Mouse (Mus musculus): ENCODE results near the gene Dmrt1. TPM values are rescaled to one million over a fixed set of nuclear protein-coding genes. Genes with fewer than 3 reads are reported as not detected.

Dmrt1 gene
- polyA plus RNA-seq, 1 experiment from 2014 or later: not detected

DNA sequence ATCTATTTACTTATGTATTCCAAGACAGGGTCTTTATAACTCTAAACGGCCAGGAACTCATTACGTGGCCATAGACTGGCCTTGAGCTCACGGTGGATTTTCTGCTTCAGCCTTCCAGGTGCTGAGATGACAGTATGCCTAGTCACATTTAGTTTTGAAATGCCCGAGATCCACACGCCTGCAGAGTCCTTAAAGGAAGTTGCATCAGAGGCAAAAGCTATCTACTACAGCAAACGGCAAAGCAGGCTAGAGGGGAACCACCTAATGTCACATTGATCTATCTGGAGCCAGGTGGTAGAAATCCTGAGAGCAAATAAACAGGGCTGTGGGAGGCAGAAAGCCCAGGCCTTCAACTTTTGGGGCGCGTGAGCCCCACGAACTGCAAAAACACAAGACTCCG, 540 bp upstream of the Dmrt1 start:
- no peak for ATAC-seq (ENCODE audit: insufficient number of reproducible peaks, low FRiP score)
- peaks cover 70% of the 10 kb centered on the region for H3K27me3 ChIP-seq (replicated peaks)
- H3K27ac ChIP-seq (ENCODE audit: poor library complexity, severe bottlenecking): no peak overlapping the region
- H3K9me3 ChIP-seq (replicated peaks): 0 out of 2 replicates have a peak, but pooled peaks cover 6% of the 10 kb centered on the region
- peaks cover 19% of the 10 kb centered on the region for H3K4me1 ChIP-seq (replicated peaks)
- no peaks in the 10 kb centered on the region for H3K36me3 ChIP-seq
- WGBS: 28% methylated on average over 10 of the region's 10 CpGs
- H3K4me2 ChIP-seq: no peak overlapping the region
- H3K4me3 ChIP-seq: 0 out of 2 replicates have a peak overlapping the region, but pooled peaks have one; percentile 41
- H3K9ac ChIP-seq: no peak overlapping the region

DNA sequence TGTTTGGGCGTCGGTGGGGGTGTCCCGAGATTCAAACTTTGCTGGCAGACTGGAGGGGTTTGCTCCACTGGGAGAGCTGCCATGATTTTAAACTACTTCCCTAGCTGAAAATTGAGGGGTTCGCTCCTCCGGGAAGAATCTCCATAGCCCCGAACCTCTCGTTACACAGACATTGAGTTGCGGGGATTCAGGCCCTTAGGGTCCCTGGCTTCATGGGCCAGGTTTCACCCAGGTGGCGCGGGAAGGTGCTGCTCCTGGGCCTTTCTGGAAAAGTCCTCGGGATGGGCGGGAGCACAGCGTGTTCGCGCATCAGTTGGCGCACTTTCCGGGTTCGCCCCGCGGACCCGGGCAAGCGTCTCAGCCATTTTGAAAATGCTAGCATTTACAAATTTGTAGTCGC, 1.2 kb downstream of the Dmrt1 start:
- Histone ChIP-seq H3K27me3 (replicated peaks) (peaks cover 82% of the 10 kb centered on the region), H3K4me2 (peak overlapping the region; percentile 73), H3K36me3 (no peaks in the 10 kb centered on the region), H3K4me1 (replicated peaks) (peaks cover 19% of the 10 kb centered on the region), H3K9me3 (replicated peaks) (0 out of 2 replicates have a peak, but pooled peaks cover 6% of the 10 kb centered on the region), H3K4me3 (peak overlapping the region; percentile 41), H3K9ac (no peak overlapping the region), H3K27ac (ENCODE audit: poor library complexity, severe bottlenecking) (no peak overlapping the region)
- ATAC-seq (ENCODE audit: insufficient number of reproducible peaks, low FRiP score): no peak
- WGBS: 3% methylated on average over 23 of the region's 23 CpGs

DNA sequence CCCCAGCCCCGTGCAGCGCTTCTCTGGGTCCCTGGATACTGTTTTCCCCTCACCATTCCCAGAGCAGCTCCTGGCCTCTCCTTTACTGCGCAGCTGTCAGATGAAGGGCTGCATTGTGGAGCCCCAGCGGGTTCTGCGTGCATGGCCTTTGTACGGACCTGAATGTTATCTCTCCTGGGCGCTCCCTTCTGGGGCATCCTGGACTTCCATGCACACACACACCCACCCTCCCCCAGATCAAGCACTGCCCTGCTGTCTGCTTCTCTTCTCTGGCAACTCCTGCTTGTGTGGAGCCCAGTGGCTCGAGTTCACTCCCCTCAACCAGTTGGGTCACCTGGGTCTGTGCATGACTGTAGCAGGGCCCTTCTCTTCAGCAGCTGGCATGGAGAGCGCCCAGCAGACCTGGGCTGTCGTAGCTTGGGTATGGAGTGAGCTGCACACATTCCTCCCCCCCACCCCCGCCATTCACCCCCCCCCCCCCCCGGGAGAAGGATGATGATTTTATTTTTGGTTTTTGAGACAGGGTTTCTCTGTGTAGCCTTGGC, 9.6 kb downstream of the Dmrt1 start:
- 29% methylated on average over 12 of the region's 12 CpGs for WGBS
- Histone ChIP-seq H3K9me3 (replicated peaks) (no peaks in the 10 kb centered on the region), H3K4me1 (replicated peaks) (peaks cover 7% of the 10 kb centered on the region), H3K27ac (ENCODE audit: poor library complexity, severe bottlenecking) (no peak overlapping the region; the same call in 1 of the 2 replicates), H3K27me3 (replicated peaks) (peaks cover 38% of the 10 kb centered on the region), H3K4me2 (no peak overlapping the region; the same call in 1 of the 2 replicates), H3K4me3 (no peak overlapping the region), H3K36me3 (no peaks in the 10 kb centered on the region), H3K9ac (no peak overlapping the region; the same call in 1 of the 2 replicates)
- ATAC-seq (ENCODE audit: insufficient number of reproducible peaks, low FRiP score): no peak

DNA sequence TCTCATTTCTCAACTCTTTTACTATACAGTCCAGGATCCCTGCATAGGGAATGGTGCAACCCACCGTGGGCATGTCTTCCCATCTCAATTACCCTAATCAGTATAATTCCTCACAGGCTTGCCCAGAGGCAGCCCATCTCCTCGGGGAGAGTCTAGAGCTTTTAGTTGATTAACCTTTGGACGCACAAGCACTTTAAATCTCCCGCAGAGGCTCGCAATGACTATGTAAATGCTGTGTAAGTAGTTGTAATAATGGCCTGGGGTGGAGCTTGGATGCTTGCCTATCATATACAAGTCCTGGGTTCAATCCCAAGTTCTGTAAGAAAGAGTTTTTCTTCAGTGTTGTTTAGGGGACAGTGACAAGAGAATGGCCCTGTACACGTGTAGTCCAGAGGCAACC, 18.7 kb downstream of the Dmrt1 start:
- H3K36me3 ChIP-seq: no peaks in the 10 kb centered on the region
- no peak overlapping the region for H3K4me2 ChIP-seq
- no peaks in the 10 kb centered on the region for H3K27me3 ChIP-seq (replicated peaks)
- no peak overlapping the region for H3K4me3 ChIP-seq
- no peak overlapping the region for H3K9ac ChIP-seq
- no peaks in the 10 kb centered on the region for H3K4me1 ChIP-seq (replicated peaks)
- H3K27ac ChIP-seq (ENCODE audit: poor library complexity, severe bottlenecking): no peak overlapping the region
- H3K9me3 ChIP-seq (replicated peaks): no peaks in the 10 kb centered on the region
- WGBS: 76% methylated on average over 6 of the region's 6 CpGs
- ATAC-seq (ENCODE audit: insufficient number of reproducible peaks, low FRiP score): no peak

DNA sequence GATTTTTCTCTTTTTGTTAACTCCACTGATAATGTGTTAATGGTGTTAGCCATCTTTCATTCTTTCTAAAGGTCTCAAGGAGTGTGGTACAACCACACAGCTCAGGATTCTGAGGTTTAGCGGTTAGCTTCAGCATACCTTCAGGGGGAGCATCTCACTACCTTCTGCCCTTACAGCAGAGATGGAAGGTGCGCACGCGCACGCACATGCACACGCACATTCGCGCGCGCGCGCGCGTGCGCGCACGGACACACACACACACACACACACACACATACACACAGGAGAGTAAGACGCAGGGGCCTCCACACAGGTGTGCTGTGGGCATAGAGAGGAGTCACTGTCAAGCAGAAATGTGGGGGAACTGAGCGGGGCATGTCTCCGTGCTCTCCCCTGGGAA, 20.3 kb downstream of the Dmrt1 start:
- H3K27me3 ChIP-seq (replicated peaks): no peaks in the 10 kb centered on the region
- H3K27ac ChIP-seq (ENCODE audit: poor library complexity, severe bottlenecking): no peak overlapping the region
- WGBS: 94% methylated on average over 20 of the region's 20 CpGs
- H3K4me2 ChIP-seq: no peak overlapping the region
- H3K9me3 ChIP-seq (replicated peaks): no peaks in the 10 kb centered on the region
- H3K36me3 ChIP-seq: no peaks in the 10 kb centered on the region
- ATAC-seq (ENCODE audit: insufficient number of reproducible peaks, low FRiP score): no peak
- no peak overlapping the region for H3K4me3 ChIP-seq
- H3K9ac ChIP-seq: no peak overlapping the region
- H3K4me1 ChIP-seq (replicated peaks): no peaks in the 10 kb centered on the region

DNA sequence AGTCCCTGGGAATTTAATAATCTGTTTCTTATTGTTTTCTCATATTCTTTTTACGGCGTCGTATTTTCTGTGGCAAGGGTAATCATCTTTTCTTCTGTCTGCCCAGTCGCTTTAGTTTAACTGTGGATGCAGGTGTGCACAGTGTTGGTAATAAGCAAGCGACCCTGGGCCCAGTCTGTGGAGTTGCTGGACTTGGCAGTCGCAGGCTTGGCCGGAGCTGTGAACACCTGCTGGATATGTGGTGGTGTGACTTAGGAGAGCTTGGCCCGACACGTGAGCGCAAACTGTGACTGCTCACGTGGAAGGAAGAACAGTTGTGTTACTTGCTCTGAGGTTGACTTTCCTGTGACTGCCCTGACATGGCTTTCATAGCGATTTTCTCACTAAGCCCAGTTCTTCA, 24.3 kb downstream of the Dmrt1 start:
- Histone ChIP-seq H3K9me3 (replicated peaks) (peaks cover 13% of the 10 kb centered on the region), H3K9ac (no peak overlapping the region), H3K27ac (ENCODE audit: poor library complexity, severe bottlenecking) (no peak overlapping the region), H3K4me3 (no peak overlapping the region), H3K36me3 (no peaks in the 10 kb centered on the region), H3K27me3 (replicated peaks) (no peaks in the 10 kb centered on the region), H3K4me2 (no peak overlapping the region), H3K4me1 (replicated peaks) (no peaks in the 10 kb centered on the region)
- WGBS: 75% methylated on average over 12 of the region's 12 CpGs
- ATAC-seq (ENCODE audit: insufficient number of reproducible peaks, low FRiP score): no peak

DNA sequence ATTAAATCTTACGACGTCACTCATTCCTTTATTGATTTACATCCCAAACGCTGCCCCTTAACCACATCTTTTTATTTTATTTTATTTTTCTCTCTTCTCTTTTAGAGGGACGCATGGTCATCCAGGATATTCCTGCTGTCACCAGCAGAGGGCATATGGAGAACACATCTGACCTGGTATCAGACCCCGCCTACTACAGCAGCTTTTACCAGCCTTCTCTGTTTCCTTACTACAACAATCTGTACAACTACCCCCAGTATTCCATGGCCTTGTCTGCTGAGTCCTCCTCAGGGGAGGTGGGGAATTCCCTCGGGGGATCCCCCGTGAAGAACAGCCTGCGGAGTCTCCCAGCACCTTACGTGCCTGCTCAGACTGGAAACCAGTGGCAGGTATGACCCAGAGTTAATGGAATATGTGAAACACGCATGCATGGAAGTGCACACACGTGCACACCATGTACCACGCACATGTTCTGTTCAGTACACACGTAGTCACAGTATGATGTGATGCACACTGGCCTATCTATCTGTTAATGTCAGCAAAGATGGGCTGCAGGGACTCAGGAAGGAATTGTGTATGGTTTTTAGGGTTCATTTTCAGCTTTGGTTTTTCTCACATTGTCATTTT, 40.4 kb downstream of the Dmrt1 start:
- Histone ChIP-seq H3K4me3 (no peak overlapping the region), H3K9ac (no peak overlapping the region), H3K4me1 (replicated peaks) (no peaks in the 10 kb centered on the region), H3K4me2 (no peak overlapping the region), H3K27ac (ENCODE audit: poor library complexity, severe bottlenecking) (no peak overlapping the region), H3K27me3 (replicated peaks) (peaks cover 36% of the 10 kb centered on the region), H3K36me3 (no peaks in the 10 kb centered on the region), H3K9me3 (replicated peaks) (peaks cover 5% of the 10 kb centered on the region; the same call in 1 of the 2 replicates)
- no peak for ATAC-seq (ENCODE audit: insufficient number of reproducible peaks, low FRiP score)
- 32% methylated on average over 13 of the region's 13 CpGs for WGBS

DNA sequence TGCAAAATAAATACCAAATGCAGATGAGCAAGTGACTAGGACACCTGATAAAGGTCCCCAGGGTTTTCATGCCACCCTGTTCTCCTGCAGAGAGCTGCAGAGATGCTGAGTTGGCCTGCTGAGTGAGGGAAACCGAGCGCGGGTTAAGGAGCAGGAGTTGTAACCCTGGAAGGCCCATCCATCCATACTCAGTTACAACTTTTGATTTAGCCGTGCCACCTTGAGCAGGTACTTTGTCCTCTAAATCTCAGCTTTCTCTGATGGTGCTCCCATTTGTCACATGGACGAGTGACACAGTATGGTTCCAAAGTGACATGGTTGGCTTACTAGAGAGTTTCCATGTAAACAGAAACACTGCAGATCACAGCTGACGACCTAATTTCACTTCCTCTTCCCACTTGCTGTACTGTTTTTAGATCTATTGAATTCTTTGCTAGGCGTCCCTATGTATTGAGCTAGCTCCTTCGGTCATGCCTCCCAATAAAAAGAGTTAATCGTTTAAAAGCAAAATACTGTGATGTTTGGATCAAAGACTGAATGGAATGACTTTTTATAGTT, 41.7 kb downstream of the Dmrt1 start:
- H3K4me3 ChIP-seq: no peak overlapping the region
- H3K4me2 ChIP-seq: no peak overlapping the region
- no peaks in the 10 kb centered on the region for H3K36me3 ChIP-seq
- peaks cover 5% of the 10 kb centered on the region; the same call in 1 of the 2 replicates for H3K9me3 ChIP-seq (replicated peaks)
- H3K9ac ChIP-seq: no peak overlapping the region
- H3K27ac ChIP-seq (ENCODE audit: poor library complexity, severe bottlenecking): no peak overlapping the region
- peaks cover 38% of the 10 kb centered on the region for H3K27me3 ChIP-seq (replicated peaks)
- WGBS: 68% methylated on average over 9 of the region's 9 CpGs
- H3K4me1 ChIP-seq (replicated peaks): no peaks in the 10 kb centered on the region
- no peak for ATAC-seq (ENCODE audit: insufficient number of reproducible peaks, low FRiP score)

DNA sequence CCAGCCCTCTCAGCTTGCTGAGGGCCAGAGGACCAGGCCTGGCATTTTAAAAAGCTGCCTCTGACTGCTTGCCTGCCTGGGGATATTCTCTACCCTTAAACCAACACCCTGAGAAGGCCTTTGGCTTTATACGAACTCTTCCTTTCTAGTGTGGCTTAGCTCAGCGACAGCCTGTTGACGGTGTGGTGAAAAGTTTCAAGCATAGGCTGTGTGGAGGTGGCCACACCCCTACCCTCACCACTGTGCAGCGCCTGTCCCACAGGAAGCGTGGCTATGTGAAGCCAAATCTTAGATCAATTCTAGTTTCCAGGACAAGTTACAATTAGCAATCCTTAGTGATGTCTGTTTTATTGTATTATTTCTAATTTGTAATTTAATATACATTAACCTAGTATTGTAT, 44.9 kb downstream of the Dmrt1 start:
- Histone ChIP-seq H3K9me3 (replicated peaks) (no peaks in the 10 kb centered on the region), H3K9ac (no peak overlapping the region), H3K4me1 (replicated peaks) (no peaks in the 10 kb centered on the region), H3K4me3 (no peak overlapping the region), H3K36me3 (no peaks in the 10 kb centered on the region), H3K4me2 (no peak overlapping the region), H3K27ac (ENCODE audit: poor library complexity, severe bottlenecking) (no peak overlapping the region), H3K27me3 (replicated peaks) (peaks cover 32% of the 10 kb centered on the region)
- 46% methylated on average over 5 of the region's 5 CpGs for WGBS
- ATAC-seq (ENCODE audit: insufficient number of reproducible peaks, low FRiP score): no peak

DNA sequence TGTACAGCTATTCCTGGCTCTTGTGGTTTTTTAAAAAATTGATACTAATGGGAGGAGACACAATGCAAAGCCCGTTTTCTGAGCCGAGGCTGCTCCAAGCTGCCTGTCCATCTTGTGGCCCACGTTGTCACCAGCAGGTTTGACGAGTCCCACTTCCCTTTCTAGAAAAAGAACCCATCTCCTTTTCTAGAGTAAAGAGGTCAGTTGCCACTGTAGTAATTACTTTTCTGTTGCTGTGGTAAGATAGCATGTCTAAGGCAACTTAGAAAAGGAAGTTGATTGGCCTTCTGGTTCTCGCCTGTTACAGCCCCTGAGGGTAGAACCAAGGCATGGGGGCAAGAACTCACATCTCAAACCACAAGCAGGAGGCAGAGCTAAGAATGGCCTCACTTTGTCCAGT, 45.6 kb downstream of the Dmrt1 start:
- Histone ChIP-seq H3K36me3 (no peaks in the 10 kb centered on the region), H3K9me3 (replicated peaks) (no peaks in the 10 kb centered on the region), H3K27ac (ENCODE audit: poor library complexity, severe bottlenecking) (no peak overlapping the region), H3K27me3 (replicated peaks) (peaks cover 32% of the 10 kb centered on the region), H3K4me2 (no peak overlapping the region), H3K4me3 (no peak overlapping the region), H3K9ac (no peak overlapping the region), H3K4me1 (replicated peaks) (no peaks in the 10 kb centered on the region)
- 63% methylated on average over 5 of the region's 5 CpGs for WGBS
- ATAC-seq (ENCODE audit: insufficient number of reproducible peaks, low FRiP score): no peak

DNA sequence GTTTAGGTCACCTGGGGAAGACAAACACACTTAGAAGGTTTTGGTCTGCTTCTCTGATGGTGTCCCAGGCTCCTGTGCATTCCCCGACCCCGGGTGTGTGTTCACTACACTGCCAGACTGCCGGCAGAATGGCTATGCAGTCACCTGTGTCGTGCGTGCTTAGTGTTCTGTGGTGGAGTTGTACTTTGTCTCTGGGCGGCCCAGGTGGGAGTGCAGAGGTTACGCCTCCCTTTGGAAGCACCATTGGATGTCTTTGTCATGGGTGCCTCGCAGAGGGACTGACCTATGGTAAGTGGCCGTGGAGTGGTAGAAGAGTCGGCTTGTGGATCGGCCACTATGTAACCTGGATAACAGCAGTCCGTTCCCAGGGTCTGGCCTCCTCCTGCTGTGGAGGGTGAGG, 59.0 kb downstream of the Dmrt1 start:
- ATAC-seq (ENCODE audit: insufficient number of reproducible peaks, low FRiP score): no peak
- 71% methylated on average over 12 of the region's 12 CpGs for WGBS
- Histone ChIP-seq H3K27ac (ENCODE audit: poor library complexity, severe bottlenecking) (no peak overlapping the region), H3K27me3 (replicated peaks) (peaks cover 32% of the 10 kb centered on the region), H3K9ac (no peak overlapping the region), H3K4me3 (no peak overlapping the region), H3K9me3 (replicated peaks) (0 out of 2 replicates have a peak, but pooled peaks cover 5% of the 10 kb centered on the region), H3K4me1 (replicated peaks) (no peaks in the 10 kb centered on the region), H3K36me3 (no peaks in the 10 kb centered on the region), H3K4me2 (no peak overlapping the region)
